Mouse (Mus musculus): ENCODE results near the gene Gm9821. TPM values are rescaled to one million over a fixed set of nuclear protein-coding genes. Genes with fewer than 3 reads are reported as not detected.

Gm9821 gene
- total and polyA plus RNA-seq, 3 experiments: 1.2 to 22.7 TPM; not detected in 1

- TF ChIP-seq KAT2A (conservative IDR thresholded peaks at IDR 0.05; ENCODE audit: low read depth, low read length) (peak; percentile 46; the same call in 1 of the 2 replicates), TCF12 (IDR thresholded peaks at IDR 0.05; ENCODE audit: low read depth, low read length) (peak; percentile 38; the same call in 1 of the 2 replicates), USF2 (IDR thresholded peaks at IDR 0.05; ENCODE audit: borderline replicate concordance in 1 of 2, insufficient read depth in 1 of 2, low read depth in 1 of 2, low read length in 2 of 2) (no peak), CTCF (IDR thresholded peaks at IDR 0.05 in 2 of 3, conservative IDR thresholded peaks at IDR 0.05 in 1 of 3; ENCODE audit: control insufficient read depth in 1 of 3, insufficient read depth in 1 of 3, low read depth in 2 of 3, low read length in 3 of 3, poor library complexity in 1 of 3, severe bottlenecking in 1 of 3) (no peak), POLR2A (IDR thresholded peaks at IDR 0.05; ENCODE audit: control insufficient read depth in 1 of 2, insufficient read depth in 1 of 2, low read depth in 1 of 2, low read length in 2 of 2, poor library complexity in 1 of 2) (peak; percentile 48 to 83; a peak in 3 of 4 replicates), UBTF (IDR thresholded peaks at IDR 0.05; ENCODE audit: borderline replicate concordance, insufficient read depth, low read depth, low read length) (no peak), MXI1 (IDR thresholded peaks at IDR 0.05; ENCODE audit: low read depth, low read length) (peak; percentile 51), NELFE (IDR thresholded peaks at IDR 0.05; ENCODE audit: low read depth, low read length) (peak; percentile 76), GABPA (IDR thresholded peaks at IDR 0.05; ENCODE audit: low read depth, low read length) (no peak), CHD2 (IDR thresholded peaks at IDR 0.05; ENCODE audit: low read length) (no peak)
These were observed 22.7 kb upstream of the Gm9821 start (continued) for GRCm38 (mm10) chr2:91922586-91923414.

DNA sequence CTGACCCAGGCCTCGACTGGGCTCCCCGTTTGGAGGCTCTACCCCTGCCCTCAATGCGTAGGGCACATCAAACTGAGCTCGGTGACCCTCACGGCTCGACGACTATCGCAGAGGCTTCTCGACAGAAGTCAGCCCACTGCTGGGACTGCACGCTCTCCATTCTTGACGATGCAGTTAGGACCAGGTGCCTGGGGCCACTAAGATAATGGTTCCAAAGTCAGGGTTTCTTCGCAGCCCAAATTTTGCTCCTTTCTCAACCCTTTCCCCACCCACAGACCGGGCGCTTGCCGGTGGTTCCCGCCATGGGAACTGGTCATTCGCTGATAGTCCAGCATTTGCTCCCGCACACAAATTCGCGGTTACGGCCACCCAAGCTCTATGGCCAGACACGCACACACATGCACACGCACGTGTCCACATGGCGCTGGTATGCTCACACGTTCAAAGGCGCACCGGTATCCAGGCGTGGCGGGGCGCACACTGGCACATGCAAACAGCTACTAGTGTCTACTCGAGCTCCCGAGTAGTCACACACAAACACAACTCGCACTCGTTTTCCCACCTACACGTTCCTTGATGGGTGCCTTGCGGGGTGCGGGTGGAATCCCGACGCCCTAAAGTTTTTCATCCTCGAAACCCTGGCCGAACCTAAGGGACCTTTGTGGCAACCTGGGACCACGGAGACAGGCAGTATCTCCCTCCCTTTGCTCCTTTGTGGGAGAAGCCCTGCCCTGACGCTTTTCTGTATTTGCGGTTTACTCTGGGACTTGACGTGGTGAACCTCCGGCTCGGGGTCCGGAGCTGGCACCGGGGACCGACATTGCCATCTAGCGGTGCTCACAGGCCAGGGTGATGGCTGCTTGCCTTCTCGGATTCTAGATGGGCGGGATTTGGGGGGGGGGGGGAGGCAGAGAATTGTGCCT is 21.8 kb upstream of the Gm9821 start:
- peak; percentile 70; the same call in 1 of the 2 replicates for TF ChIP-seq MYC (IDR thresholded peaks at IDR 0.05; ENCODE audit: low read depth, low read length)
- TF ChIP-seq USF2 (IDR thresholded peaks at IDR 0.05; ENCODE audit: borderline replicate concordance in 1 of 2, insufficient read depth in 1 of 2, low read depth in 1 of 2, low read length in 2 of 2): no peak
- TF ChIP-seq ZNF384 (IDR thresholded peaks at IDR 0.05; ENCODE audit: low read depth, low read length): no peak
- TF ChIP-seq SMC3 (IDR thresholded peaks at IDR 0.05; ENCODE audit: low read depth, low read length): peak; percentile 78
- peak; percentile 68 for TF ChIP-seq SIN3A (IDR thresholded peaks at IDR 0.05; ENCODE audit: low read length)
- peak in 1 of 2 experiments; percentile 35; a peak in 1 of 4 replicates for TF ChIP-seq POLR2A (IDR thresholded peaks at IDR 0.05; ENCODE audit: control insufficient read depth in 1 of 2, insufficient read depth in 1 of 2, low read depth in 1 of 2, low read length in 2 of 2, poor library complexity in 1 of 2)
- no peak for TF ChIP-seq MEF2A (IDR thresholded peaks at IDR 0.05; ENCODE audit: extremely low read depth, insufficient replicate concordance, low read depth, low read length, poor library complexity, severe bottlenecking)
- peak; percentile 72 for TF ChIP-seq RAD21 (IDR thresholded peaks at IDR 0.05; ENCODE audit: low read depth, low read length)
- TF ChIP-seq MAX (IDR thresholded peaks at IDR 0.05; ENCODE audit: low read length): peak; percentile 82
- peak; percentile 86 for TF ChIP-seq MXI1 (IDR thresholded peaks at IDR 0.05; ENCODE audit: low read depth, low read length)
- no peak for TF ChIP-seq GATA1 (IDR thresholded peaks at IDR 0.05; ENCODE audit: low read depth, low read length)
- TF ChIP-seq CTCF (IDR thresholded peaks at IDR 0.05 in 2 of 3, conservative IDR thresholded peaks at IDR 0.05 in 1 of 3; ENCODE audit: control insufficient read depth in 1 of 3, insufficient read depth in 1 of 3, low read depth in 2 of 3, low read length in 3 of 3, poor library complexity in 1 of 3, severe bottlenecking in 1 of 3): peak in 2 of 3 experiments; percentile 80 to 93; a peak in 5 of 6 replicates
- TF ChIP-seq ZC3H11A (IDR thresholded peaks at IDR 0.05; ENCODE audit: low read depth, low read length): peak; percentile 61
- no peak for TF ChIP-seq HCFC1 (IDR thresholded peaks at IDR 0.05; ENCODE audit: low read depth, low read length)
- TF ChIP-seq TCF12 (IDR thresholded peaks at IDR 0.05; ENCODE audit: low read depth, low read length): no peak
- DNase-seq (ENCODE audit: low read depth, low spot score): peak; percentile 88
- H3K36me3 ChIP-seq (ENCODE audit: control insufficient read depth in 1 of 2, insufficient read depth in 2 of 2, low read length in 2 of 2): peaks cover 0 to 5% of the 10 kb centered on the region in 2 experiments; a peak in 2 of 4 replicates
- H3K9me3 ChIP-seq (replicated peaks; ENCODE audit: insufficient read depth, low read length): no peaks in the 10 kb centered on the region
- peaks cover 3 to 21% of the 10 kb centered on the region in 2 experiments for H3K4me1 ChIP-seq (ENCODE audit: control insufficient read depth in 1 of 2, insufficient read depth in 2 of 2, low read length in 2 of 2)
- peaks cover 34% of the 10 kb centered on the region for H3K79me2 ChIP-seq (ENCODE audit: control insufficient read depth, insufficient read depth, low read length, poor library complexity)
- H3K27me3 ChIP-seq (ENCODE audit: control insufficient read depth in 1 of 2, insufficient read depth in 2 of 2, low read length in 2 of 2): no peaks in the 10 kb centered on the region
- H3K9ac ChIP-seq (ENCODE audit: control insufficient read depth, low read depth, low read length, poor library complexity, severe bottlenecking): peak overlapping the region; percentile 85
- H3K4me3 ChIP-seq (ENCODE audit: control insufficient read depth in 1 of 2, insufficient read depth in 1 of 2, low read depth in 2 of 2, low read length in 2 of 2): peak overlapping the region; percentile 70 to 75
- peak overlapping the region; percentile 84 for H3K27ac ChIP-seq (ENCODE audit: control insufficient read depth, low read depth, low read length)

Measured in MEL (cell line).